Mouse (Mus musculus) neutrophil, adult 5-6 weeks (primary cell): ENCODE data around the gene Ints1. TPM values are rescaled to one million over a fixed set of nuclear protein-coding genes. Genes with fewer than 3 reads are reported as not detected.
A peak's percentile ranks its signal among the peaks of the same experiment; 100 is the strongest.

Source experiments
- ATAC-seq: fragments of 151-379, 151-347 bp; 2 replicates; pipeline ENCODE4 v1.8.0; 2017; ENCODE audit warnings: mild to moderate bottlenecking, moderate TSS enrichment; ENCODE audit not compliant: insufficient number of reproducible peaks, poor library complexity, low FRiP score, severe bottlenecking; ENCODE audit errors: extremely low read depth
- total RNA-seq: library from RNA; stranded (forward); fragments of 200-1000 nt; gene quantifications from 2 replicates; pipeline ENCODE4 v1.2.3, GENCODE M21; 2017

Ints1 gene
- 35.1 and 41.0 TPM in 2 replicates for total RNA-seq

DNA sequence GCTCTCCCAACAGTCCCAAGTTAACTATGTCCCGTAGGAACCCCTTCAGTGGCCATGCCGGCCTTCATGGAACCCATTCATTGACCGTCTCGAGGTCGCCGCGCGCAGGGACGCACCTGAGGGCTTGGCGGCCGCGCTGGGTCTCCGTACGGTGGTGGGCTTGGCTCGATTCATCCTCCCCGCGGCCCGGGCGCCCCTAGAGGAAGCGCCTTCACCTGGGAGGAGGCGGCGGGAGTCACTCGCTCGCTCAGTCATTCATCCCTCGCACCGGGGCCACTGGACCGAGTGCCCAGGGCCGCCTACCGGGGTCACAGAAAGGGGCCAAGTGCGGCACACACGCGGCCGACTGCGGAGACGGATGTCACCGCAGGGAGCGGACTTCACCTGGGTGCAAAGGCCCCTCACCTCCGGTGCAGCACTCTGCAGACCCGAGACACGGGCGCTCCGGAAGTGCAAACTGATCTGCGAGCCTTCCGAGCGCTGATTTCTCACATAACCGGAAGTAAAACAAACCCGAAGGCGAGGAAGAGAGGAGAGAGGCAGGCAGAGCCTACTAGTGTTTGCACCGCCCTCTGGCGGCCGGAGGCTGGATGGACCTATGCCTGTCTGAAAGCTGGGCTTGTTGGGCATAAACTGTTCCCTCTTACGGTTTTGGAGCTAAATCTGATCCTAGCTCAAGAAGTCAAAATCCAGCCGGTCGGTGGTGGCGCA, at the start of gene Ints1:
Ints1 (minus strand) TSS at position 459 of the 711 bp plus-strand sequence.
- peak; percentile 94 for ATAC-seq

DNA sequence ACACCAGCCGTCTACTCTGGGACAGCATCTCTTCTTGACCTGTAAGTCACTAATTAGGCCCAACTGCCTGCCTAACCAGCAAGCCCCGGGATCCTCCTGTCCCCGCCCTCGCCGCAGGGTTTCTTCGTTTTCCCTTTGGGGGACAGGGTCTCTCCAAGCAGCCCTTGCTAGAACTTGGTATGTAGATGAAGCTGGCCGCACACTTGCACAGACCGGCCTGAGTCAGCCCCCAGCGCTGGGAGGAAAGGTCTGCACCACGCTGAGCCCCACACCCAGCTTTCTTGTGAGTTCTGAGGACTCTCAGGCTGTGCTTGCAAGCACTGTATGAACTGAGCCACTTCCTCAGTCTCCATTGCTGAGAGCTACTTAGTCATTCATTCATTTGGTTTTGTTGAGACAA, 49.1 kb upstream of the Ints1 start:
- ATAC-seq, result no peak

DNA sequence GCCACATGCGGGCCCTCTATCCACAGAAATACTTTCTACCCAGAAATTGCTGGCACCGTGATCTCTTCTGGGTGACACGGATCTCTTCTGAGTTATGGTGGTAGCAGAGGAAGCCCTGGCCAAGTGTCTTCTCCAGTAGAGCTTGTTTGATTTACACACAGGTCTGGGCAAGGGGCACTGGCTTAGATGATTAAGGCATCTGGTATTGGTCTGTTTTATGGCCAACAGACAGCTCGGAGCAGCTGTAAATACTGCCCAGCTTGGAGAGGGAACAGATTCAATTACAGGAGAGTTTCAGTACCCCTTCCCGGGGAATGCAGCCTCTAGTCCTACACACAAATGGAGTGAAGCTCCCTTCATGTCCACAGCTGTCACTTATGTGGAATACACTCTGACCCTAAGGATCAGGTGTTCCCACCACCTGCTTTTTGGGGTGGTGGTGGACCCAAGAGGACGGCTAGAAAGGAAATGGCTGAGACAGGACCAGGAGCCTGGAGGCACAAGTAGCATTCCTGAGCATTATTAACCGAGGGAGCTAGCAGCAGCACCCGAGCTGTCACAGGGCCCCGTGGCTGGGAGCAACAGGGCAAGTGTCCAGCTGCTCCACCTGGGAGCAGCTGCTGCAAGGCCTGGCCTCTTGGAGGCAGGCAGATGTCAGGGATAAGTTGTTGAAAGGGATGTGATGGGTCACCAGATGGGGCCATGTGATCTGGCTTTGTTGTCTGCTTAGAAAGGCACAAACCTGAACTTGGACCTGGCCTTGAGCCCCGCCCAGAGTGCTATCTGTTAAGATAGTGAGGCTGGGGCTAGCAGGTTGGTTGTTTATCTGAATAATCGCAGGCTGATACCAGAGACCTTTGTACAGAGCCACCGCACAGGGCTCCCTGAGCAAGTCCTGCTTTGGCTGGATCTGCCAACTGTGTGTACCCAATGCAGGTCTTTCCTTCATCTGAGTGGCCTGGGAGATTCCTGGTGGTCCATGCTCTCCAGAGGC, 46.3 kb upstream of the Ints1 start:
- no peak for ATAC-seq

DNA sequence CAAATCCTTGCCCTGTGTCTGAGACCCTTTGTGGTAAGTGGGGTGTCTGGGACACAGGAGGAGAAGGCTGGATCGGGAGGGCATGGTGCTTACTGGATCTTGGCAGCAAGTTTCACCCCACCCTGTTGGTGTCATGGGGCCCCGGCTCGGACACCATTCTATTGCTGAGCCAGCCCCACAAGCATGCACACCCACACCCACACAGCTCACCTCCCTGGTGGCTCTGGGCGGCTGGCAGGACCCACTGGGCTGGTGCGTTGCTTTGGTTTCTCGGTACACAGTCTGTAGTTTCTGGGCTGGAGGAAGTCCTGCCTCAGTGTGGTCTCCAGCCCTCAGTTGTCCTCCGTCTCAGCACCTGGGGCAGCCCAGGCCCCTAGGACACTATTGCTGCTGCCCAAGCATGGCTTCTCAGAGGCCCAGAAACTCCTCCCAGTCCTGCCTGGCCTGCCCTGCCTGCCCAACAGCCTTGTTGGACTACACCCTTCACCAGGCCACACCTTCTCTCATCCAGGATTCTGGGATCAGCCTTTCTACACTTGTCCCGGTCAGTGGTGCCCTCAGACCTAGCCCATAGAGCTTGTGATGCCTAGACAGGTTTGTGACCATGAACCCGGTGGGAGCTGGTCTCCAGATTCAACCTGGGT, 44.2 kb upstream of the Ints1 start, which contains the start of gene Tmem184a:
Tmem184a (minus strand) TSS at position 380 of the 644 bp plus-strand sequence.
- ATAC-seq, result no peak

DNA sequence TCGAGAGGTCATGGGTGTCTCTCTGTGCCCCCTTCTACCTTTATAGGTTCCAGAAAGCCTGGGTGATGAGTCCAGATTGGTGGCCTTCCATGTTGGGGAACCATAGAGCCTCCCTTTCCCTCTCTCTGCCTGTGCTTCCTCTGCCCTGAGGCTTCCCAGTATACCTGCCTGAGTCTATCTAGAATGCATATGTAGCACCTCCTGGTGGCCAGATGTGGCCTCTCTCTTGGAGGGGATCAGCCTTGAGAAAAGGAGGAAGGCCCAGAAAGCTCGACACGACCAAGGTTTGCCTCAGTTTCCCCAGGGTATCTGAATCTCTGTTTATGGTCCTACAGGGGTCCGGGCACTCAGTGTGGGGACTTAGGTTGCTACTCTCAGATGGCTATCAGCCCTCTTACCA, 43.3 kb upstream of the Ints1 start:
- ATAC-seq, result peak; percentile 21; the same call in 1 of the 2 replicates

DNA sequence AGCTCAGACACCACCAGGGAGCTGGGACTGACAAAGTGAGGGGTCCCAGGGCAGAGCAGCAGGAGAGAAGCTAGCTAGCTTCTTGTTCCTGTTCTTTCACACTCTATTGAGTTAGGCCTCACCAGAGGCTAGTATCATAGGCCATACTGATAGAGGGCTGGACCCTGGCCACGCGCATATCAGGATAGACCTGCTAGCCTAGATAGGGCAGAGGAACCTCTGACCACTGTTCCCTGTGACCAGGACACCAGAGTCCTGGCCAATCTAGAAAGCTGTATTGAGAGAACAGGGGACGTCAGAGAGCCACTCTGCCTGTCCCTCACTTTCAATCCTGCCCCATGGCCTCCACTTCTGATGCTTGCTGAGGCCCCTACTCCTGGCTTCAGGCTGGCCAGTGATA, 42.6 kb upstream of the Ints1 start:
- ATAC-seq, result no peak

DNA sequence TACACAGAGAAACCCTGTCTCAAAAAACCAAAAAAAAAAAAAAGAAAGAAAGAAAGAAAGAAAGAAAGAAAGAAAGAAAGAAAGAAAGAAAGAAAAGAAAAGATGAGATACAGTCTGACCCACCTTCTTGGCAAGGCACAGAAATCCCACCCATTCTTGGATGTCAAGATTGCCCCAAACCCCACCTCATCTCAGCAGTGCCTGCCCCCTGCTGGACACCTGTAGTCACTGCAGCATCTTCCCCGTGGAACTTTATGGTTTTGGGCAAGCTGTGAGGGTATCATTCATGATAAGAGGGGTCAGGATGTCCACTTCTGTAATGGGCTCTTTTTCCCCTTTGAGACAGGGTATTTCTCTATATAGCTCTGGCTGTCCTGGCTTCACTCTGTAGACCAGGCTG, 41.8 kb upstream of the Ints1 start:
- no peak; the same call in 1 of the 2 replicates for ATAC-seq

DNA sequence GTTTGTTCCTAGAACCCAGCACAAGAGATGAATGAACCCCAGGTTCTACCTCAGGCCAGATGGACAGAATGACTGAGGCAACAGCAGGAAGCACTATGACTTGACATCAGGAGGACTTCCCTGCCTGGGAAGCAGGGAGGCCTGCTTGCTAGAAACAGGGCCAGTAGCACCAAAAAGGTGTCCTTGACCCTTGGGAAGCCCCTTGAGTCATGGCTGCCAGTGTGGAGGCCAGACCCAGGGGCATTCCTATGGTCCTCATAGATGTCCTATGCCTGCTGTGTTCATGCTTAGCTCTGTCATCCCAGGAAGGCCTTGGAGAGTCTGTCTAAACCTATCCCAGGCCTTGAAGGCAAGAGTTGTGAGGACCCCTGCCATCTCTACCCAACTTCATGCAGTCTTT, 41.0 kb upstream of the Ints1 start:
- no peak for ATAC-seq

DNA sequence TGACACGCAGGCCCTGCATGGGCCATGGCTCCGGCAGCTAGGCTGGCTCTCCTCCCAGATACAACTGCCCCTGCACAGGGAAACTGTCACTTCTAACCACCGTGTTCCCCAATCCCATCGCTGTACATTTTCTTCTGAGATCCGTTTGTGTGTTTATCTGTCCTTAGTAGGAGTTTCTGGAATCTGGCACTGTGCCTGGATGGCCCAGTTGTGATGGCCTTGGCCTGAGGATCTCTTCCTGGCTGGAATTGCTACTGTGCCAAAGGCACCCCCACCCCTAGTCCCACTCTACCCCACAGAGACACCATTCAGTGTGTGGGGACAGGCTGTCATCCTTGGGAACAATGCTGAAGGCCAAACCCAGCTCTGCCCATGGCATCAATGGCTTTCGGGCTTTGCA, 40.5 kb upstream of the Ints1 start:
- ATAC-seq, result no peak

DNA sequence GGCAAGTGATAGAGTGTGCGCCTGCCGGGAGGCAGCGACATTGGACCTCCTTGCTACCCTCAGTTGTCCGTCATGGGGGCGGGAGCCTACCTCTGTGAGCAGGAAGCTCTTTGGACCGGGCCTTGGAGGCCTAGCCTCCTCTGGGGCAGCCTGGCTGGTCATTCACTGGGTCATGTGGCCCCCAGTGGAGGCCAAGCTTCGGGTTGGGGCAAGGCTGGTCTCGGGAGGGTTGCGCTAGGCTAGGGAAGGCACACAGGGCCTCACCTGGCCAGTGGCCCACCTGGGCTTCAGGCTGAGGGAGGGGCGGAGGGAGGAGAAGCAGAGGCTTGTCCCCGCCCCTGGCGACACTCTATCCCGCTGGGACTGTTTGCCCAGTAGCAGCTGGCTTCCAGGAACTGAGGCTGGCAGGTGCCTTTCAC, 38.5 kb upstream of the Ints1 start:
- ATAC-seq, result no peak

DNA sequence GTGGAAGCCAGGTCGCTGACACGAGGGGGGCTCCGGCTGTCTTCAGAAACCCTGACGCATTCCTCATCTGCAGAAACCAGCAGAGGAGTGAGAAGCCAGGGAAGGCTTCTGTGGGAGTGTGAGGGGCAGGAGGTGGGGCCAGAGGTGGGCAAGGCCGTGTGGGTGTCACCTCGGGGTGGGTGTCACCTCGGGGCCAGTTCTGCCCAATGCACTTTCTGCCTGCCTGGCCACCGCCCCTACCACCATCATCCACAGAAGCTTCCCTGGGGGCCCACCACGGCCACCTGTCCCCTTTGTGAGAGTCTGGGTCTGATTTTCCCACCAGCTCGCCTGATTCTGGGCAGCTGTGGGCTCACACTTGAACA, 37.6 kb upstream of the Ints1 start:
- no peak for ATAC-seq

DNA sequence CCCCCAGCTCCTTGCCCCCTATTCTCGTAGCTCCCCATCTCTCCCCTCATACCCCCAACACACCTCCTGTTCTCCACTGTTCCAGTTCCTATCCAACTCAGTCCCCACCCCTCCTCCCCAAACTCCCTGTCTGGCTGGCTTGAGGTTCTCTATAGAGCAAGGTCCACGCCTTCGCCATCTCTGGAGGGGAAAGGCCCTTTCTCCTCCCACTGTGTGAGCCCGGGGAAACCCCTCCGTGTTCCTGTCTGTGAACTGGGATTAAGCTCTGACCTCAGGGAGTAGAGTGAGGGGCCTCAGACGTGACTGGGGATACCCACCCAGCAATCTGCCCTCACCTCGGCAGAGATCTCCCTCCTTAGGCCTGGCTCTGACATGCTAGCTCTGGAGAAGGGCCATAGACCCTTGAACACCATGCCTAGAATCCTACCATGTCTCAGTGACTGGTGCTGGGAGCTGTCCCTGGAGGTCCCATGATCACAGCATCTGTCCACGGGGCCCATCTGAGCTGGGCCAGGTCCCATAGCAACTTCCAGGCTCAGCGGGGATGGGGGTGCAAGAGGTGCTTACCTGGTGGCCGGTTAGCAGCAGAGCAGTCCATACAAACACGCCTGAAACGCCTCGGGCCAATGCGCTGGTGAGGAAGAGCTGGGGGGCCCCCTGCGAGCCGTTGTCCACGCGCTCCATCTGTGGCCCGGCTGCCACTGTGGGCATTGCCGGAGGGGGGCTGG, 37.1 kb upstream of the Ints1 start:
- ATAC-seq, result no peak

DNA sequence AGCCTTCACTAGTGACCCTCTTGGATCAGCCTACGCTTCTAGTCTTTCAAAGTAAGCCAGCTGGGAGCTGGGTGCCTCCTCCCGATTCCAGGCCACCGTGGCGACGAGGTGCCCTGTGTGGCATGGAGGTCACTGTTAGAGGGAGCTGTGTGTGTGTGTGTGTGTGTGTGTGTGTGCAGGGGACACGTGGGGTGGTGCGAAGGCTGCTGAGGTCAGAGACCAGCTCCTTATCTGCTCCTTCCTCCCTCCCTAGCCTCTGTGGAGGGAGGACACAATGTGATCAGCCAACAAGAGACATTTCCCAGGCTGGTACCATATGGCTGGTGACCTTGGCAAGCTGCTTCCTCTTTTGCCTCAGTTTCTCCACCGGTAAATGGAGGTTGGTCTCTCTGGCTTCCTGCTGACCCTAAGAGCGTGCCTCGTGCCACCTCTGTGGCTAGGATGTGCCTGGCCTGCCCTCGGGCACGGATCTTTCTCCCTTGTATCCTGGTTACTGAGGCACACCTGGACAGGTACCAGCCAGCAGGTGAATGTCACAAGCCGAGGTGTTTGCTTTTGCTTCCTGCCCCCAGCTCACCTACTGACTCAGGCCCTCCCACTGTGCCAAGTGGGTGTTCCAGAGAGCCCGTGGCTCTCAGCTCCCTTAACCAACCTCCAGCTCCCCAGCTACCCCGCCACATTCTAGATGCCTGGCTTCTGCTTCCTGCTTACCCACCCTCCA, 36.4 kb upstream of the Ints1 start:
- ATAC-seq, result no peak

DNA sequence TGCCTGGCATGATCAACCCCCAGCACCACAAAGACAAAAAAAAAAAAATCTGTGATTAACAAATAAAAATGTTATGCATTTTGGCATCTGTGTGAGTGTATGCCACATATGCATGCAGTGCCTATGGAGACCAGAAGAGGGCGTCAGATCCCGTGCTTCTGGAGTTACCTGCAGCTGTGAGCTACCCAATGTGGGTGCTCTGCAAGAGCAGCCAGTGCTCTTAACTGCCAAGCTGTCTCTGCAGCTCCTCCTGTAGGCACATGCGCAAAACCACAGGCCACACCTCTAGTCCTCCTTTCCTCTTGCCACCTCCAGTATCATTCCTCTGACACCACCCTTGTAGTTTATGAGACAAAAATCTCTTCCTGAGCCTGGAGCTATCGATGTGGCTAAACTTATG, 33.9 kb upstream of the Ints1 start:
- ATAC-seq, result no peak

DNA sequence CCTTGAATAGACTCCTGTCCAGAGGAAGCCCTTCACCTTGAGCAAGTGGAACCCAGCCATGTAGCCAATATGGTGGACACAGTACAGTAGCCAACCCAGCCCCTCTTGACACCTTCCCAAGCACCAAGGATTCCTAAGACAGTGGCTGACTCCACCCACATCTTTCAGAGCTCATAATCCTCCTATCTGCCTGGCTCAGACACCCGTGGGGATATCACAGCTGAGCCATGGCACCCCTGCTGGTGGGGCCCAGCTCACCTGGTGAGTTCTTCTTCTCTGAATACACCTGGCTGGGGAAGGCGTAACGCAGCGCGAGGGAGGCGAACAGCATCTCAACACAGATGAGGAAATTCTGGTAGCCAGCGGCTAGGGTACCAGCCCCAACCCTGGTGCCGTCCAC, 30.4 kb upstream of the Ints1 start:
- ATAC-seq, result no peak

DNA sequence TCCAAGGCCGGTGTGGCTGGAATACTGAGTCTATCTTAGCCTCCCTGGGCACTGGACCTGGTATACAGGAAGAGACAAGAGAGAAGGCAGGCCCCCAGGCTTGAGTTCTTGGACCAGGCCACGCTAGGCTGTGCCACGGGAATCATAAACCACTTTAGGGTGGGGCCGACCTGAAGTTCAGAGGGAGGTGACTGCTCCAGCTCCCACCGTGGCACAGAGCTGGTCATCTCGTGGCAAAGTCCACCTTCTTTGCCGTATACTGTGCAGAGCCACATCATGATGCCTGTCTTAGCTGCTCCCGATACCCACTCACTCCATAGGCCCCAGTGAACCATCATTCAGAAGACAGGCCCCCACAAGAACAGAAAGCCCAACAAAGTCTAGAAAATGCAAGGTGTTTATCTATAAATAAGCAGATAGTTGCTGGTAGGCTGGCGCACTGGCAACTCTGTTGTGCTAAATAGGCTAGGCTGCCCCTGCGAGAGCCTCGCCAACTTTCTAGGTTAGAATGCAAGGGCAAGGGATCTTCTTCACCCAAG, 29.2 kb upstream of the Ints1 start:
- ATAC-seq, result no peak

DNA sequence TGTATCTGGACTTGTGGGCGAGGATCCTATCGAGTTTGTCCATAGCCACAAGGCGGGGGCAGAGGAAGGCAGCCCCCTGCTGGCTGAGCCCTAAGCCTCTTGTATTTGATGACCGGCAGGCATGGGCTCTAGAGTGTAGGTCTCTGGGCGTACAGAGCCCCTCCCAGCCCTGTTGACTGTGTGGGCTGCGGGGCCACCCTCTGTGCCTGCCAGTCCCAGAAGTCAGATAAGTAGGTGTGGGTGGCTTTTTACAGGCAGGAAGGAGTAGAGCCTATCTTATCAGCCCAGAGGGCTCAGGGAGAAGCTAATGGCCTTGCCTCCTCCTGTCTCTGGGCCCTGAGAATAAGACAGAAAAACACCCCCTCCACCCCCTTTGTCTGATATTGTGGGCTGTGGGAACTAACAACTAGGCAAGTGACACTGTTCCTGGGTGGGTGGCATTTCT, 28.7 kb upstream of the Ints1 start:
- no peak for ATAC-seq

DNA sequence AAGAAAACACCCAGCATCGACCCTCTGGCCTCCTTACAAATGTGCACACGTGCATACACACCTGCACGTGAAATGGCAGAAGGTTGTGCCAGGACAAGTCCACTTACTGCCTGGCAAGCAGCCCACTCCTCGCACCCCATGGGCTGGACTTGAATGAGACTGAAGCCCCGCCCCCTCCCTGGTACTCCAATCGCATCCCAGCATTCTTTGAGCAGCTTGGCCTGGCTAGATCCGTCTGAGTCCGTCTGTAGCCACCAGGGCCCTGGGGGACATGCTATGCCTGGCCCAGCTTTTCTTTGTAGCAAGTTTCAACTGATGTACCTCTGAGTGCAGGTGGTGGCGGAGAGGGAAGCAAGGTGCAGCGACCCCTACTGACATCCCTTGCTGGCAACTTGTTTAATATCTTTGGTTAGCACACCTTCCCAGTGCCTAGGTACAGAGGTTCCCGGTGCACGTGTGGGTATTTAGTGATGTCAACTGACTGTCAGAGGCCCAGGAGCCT, 28.2 kb upstream of the Ints1 start:
- no peak for ATAC-seq
